Mouse (Mus musculus): ENCODE results near the gene Taf11. TPM values are rescaled to one million over a fixed set of nuclear protein-coding genes. Genes with fewer than 3 reads are reported as not detected.
A peak's percentile ranks its signal among the peaks of the same experiment; 100 is the strongest.

The Taf11 gene
- polyA plus RNA-seq, 1 experiment = 41.3 TPM

DNA sequence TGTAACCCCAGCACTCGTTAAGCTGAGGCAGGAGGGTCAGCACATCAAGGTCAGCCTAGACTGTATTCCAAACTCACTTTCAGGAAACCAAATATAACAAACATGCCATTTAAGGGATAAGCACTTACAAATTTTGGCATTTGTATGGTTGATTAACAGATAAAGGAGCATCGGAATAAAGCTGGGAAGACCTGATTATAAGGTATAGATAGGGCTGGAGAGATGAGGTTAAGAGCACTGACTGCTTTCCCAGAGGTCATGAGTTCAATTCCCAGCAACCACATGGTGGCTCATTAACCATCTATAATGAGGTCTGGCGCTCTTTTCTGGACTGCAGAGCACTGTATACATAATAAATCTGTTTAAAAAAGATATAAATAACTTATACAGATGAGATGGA, 36.1 kb downstream of the Taf11 start:
- no peak for DNase-seq (ENCODE audit: low read depth)
- TF ChIP-seq POLR2A (IDR thresholded peaks at IDR 0.05; ENCODE audit: borderline replicate concordance, extremely low read depth, insufficient read depth, insufficient read length, poor library complexity, severe bottlenecking) (no peak), CTCF (IDR thresholded peaks at IDR 0.05; ENCODE audit: borderline replicate concordance, extremely low read depth, insufficient read depth, insufficient read length) (no peak)

DNA sequence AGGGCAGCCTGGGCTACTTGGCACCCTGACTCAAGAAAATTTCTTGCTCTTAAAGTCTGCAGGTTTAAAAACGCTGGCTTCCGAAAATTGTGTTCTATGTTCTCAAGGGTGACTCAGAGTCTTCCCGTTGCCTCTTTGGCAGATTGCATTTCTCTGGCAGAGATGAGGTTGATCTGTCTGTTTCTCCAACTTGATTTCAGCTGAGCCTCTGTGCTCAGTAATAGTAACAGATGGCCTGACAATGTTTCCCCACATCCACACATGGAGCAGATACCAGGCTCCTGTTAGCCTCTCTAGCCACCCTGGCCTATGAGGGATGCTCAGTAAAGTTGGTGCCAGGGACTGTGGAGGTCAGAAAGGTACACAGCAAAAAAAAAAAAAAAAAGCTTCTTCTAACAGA, 37.8 kb downstream of the Taf11 start:
- DNase-seq (ENCODE audit: low read depth) = peak; percentile 52
- no peak for TF ChIP-seq POLR2A (IDR thresholded peaks at IDR 0.05; ENCODE audit: borderline replicate concordance, extremely low read depth, insufficient read depth, insufficient read length, poor library complexity, severe bottlenecking)
- no peak for TF ChIP-seq CTCF (IDR thresholded peaks at IDR 0.05; ENCODE audit: borderline replicate concordance, extremely low read depth, insufficient read depth, insufficient read length)

DNA sequence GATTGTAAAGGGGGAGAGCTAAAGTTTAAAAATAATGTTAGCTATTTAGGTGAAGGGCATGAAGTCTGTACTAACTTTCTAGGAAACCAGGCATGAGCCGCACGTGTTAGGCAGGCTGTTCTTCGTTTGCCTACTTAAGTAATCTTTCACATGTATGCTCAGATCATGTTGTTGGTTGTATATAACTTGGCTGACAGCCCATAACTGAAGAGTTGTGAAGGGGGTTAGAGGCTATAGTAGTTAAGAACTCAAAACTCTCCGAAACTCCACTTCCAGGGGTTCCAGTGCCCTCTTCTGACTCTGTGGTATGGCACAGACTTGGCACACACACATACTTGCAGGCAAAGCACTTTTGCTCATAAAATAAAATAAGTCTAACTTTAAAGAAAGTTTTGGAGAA, 42.9 kb downstream of the Taf11 start:
- TF ChIP-seq POLR2A (IDR thresholded peaks at IDR 0.05; ENCODE audit: borderline replicate concordance, extremely low read depth, insufficient read depth, insufficient read length, poor library complexity, severe bottlenecking) (no peak), CTCF (IDR thresholded peaks at IDR 0.05; ENCODE audit: borderline replicate concordance, extremely low read depth, insufficient read depth, insufficient read length) (no peak)
- no peak for DNase-seq (ENCODE audit: low read depth)

DNA sequence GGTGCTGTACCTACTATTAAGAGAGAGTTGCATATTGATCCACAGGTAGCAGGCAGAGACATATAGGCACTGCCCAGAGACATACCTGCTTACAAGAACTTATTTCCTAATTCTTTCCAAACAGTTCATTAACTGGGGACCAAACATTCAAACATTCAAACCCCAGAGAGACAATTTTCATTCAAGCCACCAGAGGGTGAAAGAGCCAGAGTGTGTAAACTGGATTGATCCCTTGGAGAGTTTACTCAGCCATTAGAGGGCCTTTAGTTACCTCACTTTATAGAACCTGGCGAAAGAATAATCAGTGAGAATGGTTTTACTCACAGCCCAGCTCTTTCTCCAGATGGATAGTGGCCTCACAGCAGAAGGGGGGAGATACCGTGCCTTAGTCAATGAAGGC, 44.2 kb downstream of the Taf11 start:
- no peak for DNase-seq (ENCODE audit: low read depth)
- TF ChIP-seq POLR2A (IDR thresholded peaks at IDR 0.05; ENCODE audit: borderline replicate concordance, extremely low read depth, insufficient read depth, insufficient read length, poor library complexity, severe bottlenecking) (no peak), CTCF (IDR thresholded peaks at IDR 0.05; ENCODE audit: borderline replicate concordance, extremely low read depth, insufficient read depth, insufficient read length) (no peak)

- no peak for DNase-seq (ENCODE audit: low read depth)
Observed at GRCm38 (mm10) chr17:27859131-27859530, 50.5 kb downstream of the Taf11 start.

DNA sequence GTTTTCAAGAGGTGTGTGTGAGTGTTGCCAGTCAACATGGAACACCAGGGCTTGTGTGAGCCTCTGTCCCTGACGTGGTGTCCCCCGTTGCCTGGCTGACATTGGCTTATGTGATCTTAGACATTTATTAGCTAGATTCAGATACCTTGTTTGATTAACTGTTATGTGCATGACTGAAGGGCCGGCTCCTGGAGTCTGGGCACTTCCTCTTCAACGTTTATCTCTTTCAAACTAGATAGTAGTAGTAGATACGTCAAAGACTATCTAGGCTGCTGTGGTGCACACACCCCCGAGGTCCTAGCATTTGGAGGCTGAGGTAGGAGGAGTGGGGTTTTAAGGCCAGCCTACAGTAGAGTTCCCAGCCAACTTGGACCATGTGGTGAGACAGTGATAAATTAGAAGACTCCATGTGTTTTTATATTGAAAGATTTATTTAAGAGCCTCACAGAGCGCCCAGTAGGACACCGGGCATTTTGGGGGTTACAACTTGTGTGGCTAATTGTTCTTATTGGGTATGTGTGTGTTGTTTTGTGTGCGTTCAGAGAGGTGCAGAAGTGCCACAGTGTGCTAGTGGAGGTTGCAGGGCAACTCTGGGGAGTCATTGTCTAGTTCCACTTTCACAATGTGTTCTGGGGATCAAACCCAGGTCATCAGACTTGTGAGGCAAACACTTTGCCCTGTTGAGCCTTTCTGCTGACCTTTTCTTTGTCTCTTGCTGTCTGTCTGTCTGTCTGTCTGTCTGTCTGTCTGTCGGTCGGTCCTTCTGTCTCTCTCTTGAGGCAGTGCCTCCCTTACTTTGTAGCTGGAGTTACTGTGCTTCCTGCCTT, 51.8 kb downstream of the Taf11 start:
- no peak for DNase-seq (ENCODE audit: low read depth)
- no peak for TF ChIP-seq CTCF (IDR thresholded peaks at IDR 0.05; ENCODE audit: borderline replicate concordance, extremely low read depth, insufficient read depth, insufficient read length)
- no peak for TF ChIP-seq POLR2A (IDR thresholded peaks at IDR 0.05; ENCODE audit: borderline replicate concordance, extremely low read depth, insufficient read depth, insufficient read length, poor library complexity, severe bottlenecking)

More at GRCm38 (mm10) chr17:27859131-27859530, 50.5 kb downstream of the Taf11 start:
- TF ChIP-seq POLR2A (IDR thresholded peaks at IDR 0.05; ENCODE audit: borderline replicate concordance, extremely low read depth, insufficient read depth, insufficient read length, poor library complexity, severe bottlenecking) (no peak), CTCF (IDR thresholded peaks at IDR 0.05; ENCODE audit: borderline replicate concordance, extremely low read depth, insufficient read depth, insufficient read length) (no peak)

GRCm38 (mm10) chr17:27856798-27857648, 52.6 kb downstream of the Taf11 start:
- TF ChIP-seq POLR2A (IDR thresholded peaks at IDR 0.05; ENCODE audit: borderline replicate concordance, extremely low read depth, insufficient read depth, insufficient read length, poor library complexity, severe bottlenecking) (no peak), CTCF (IDR thresholded peaks at IDR 0.05; ENCODE audit: borderline replicate concordance, extremely low read depth, insufficient read depth, insufficient read length) (no peak)
- DNase-seq (ENCODE audit: low read depth) = peak; percentile 70

GRCm38 (mm10) chr17:27856265-27856797, 53.3 kb downstream of the Taf11 start, which contains the start of gene Uhrf1bp1:
Gene Uhrf1bp1 (plus strand): TSS chr17:27856441.
- peak; percentile 88 for DNase-seq (ENCODE audit: low read depth)
- TF ChIP-seq POLR2A (IDR thresholded peaks at IDR 0.05; ENCODE audit: borderline replicate concordance, extremely low read depth, insufficient read depth, insufficient read length, poor library complexity, severe bottlenecking) = peak; percentile 79
- no peak for TF ChIP-seq CTCF (IDR thresholded peaks at IDR 0.05; ENCODE audit: borderline replicate concordance, extremely low read depth, insufficient read depth, insufficient read length)

Other genes starting within 250 kb of the Taf11 start
- gene Spdef, start 180.9 kb downstream of the Taf11 start, polyA plus RNA-seq (2012; rRNA removed) = 1.1 and 1.3 TPM in 2 replicates
- 46.7 and 56.5 TPM in 2 replicates for gene D17Wsu92e, start 89.2 kb downstream of the Taf11 start, polyA plus RNA-seq (2012; rRNA removed)
- gene Snrpc, start 71.7 kb downstream of the Taf11 start, polyA plus RNA-seq (2012; rRNA removed) = 156 and 218 TPM in 2 replicates
- gene Uhrf1bp1, start 53.4 kb downstream of the Taf11 start, polyA plus RNA-seq (2012; rRNA removed) = 13.0 and 16.7 TPM in 2 replicates
- 84.7 and 119 TPM in 2 replicates for gene Anks1, start 538 bp downstream of the Taf11 start, polyA plus RNA-seq (2012; rRNA removed)
- gene Tcp11, start 170.8 kb upstream of the Taf11 start, polyA plus RNA-seq (2012; rRNA removed) = 2.4 and 2.8 TPM in 2 replicates
- 18.5 and 26.5 TPM in 2 replicates for gene Scube3, start 232.3 kb upstream of the Taf11 start, polyA plus RNA-seq (2012; rRNA removed)